Mouse (Mus musculus): Measurements from ENCODE around the gene Pccb. TPM values are rescaled to one million over a fixed set of nuclear protein-coding genes. Genes with fewer than 3 reads are reported as not detected.

Pccb gene
- 16.8 and 17.7 TPM in 2 replicates for polyA plus RNA-seq (2015; fragmentation: Nextera tagmentation; extraction: Ambion mirVana)

GRCm38 (mm10) chr9:101034448-101035098, at the start of gene Pccb:
TSS of gene Pccb (minus strand) at chr9:101034898.

DNA sequence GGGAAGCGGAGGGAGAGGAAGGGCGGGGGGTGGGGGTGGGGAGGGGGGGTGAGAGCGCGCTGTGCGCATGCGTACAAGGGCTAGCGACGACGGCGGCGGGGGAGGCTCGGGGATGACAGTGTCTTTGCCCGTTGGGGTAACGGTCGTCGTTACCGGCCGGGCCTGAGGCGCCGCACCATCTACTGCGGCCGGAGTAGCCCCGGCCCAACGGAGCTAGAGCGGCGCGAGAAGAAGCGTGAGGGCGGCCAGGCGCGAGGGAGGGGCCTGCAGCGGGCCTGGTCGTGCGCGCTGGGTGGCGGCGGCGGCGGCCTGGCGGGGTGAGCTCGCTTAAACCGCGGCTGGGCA, 39.3 kb upstream of the Pccb start, which contains the start of gene Msl2:
TSS of gene Msl2 (plus strand) at position 115 of the 345 bp plus-strand sequence.

Other genes with a start within 250 kb of the Pccb start
- gene Msl2, start 39.2 kb upstream of the Pccb start, polyA plus RNA-seq (2015; fragmentation: Nextera tagmentation; extraction: Ambion mirVana) = 3.1 and 3.2 TPM in 2 replicates
- 15.8 and 16.0 TPM in 2 replicates for gene Ppp2r3a, start 216.9 kb upstream of the Pccb start, polyA plus RNA-seq (2015; fragmentation: Nextera tagmentation; extraction: Ambion mirVana)